Mouse (Mus musculus): ENCODE measurements around the gene Sema3e. TPM values are rescaled to one million over a fixed set of nuclear protein-coding genes. Genes with fewer than 3 reads are reported as not detected.

Sema3e gene
- total and polyA plus RNA-seq, 3 experiments, result not detected

DNA sequence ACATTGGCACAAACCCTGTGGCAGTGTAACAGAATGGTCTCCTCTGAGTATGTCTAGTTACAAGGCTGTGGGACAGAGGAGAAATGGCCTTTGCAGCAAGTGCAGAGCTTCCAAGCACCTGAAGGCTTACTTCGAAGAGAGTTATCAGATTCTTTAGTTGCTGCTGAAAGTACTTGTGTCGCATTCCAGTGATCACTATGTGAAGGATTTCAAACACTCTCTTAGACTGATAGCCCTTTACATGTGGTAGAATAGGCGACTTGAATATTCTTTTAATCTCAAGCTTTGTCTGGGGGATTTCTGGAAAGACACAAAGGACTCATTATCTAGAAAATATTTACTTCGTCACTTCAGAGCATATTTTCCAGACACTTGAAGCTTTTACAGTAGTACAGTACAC lies 82.3 kb downstream of the Sema3e start:
- in situ Hi-C loops (cut with MboI; ENCODE audit: low pct_ligation_motif_present, low pct_unique_long_range_greater_than_20kb, low sequenced_read_pairs), result no loop called here
- dilution Hi-C loops (cut with MboI; ENCODE audit: extremely low pct_ligation_motif_present, extremely low pct_unique_long_range_greater_than_20kb, low sequenced_read_pairs), result no loop called here
- Histone ChIP-seq H3K27me3 (replicated peaks) (no peaks in the 10 kb centered on the region), H3K9me3 (replicated peaks; ENCODE audit: low read length) (peaks cover 40% of the 10 kb centered on the region), H3K4me1 (ENCODE audit: control insufficient read depth in 1 of 2, insufficient read depth in 2 of 2) (no peaks in the 10 kb centered on the region), H3K4me3 (replicated peaks in 1 of 3; ENCODE audit: low read depth in 2 of 3, low read length in 2 of 3, poor library complexity in 1 of 3) (no peak overlapping the region), H3K4me2 (ENCODE audit: insufficient read depth, low read depth, poor library complexity, severe bottlenecking) (no peak overlapping the region), H3K79me2 (replicated peaks; ENCODE audit: control insufficient read depth, extremely low read depth, insufficient read depth, poor library complexity, severe bottlenecking) (no peaks in the 10 kb centered on the region), H3K9ac (ENCODE audit: insufficient read depth, low read depth) (no peak overlapping the region), H3K27ac (ENCODE audit: insufficient read depth, low read depth) (no peak overlapping the region), H3K36me3 (replicated peaks in 1 of 2; ENCODE audit: control insufficient read depth in 1 of 2, insufficient read depth in 1 of 2, low read length in 1 of 2) (no peaks in the 10 kb centered on the region)
- DNase-seq (ENCODE audit: extremely low read depth), result no peak
- TF ChIP-seq IRF4 (IDR thresholded peaks at IDR 0.05; ENCODE audit: low read depth, low read length), result no peak

DNA sequence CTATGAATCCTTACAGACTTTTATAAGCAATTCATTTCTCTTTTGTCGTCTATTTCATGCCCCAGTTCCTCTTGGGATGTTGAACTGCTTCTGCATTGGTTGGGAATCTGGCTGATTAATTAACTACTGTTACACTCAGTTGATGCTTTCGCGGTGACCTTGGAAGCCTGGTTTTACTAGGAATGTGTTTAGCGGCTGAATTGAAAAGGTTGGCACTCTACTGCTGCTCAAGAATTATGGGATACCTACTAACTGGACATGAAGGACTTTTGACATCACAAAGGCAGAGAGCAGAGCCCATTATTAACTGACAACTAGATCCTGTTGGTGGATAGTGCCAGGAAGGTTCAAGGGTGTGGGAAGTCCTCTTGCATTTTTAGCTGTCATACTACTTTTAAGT lies 83.9 kb downstream of the Sema3e start:
- H3K27ac ChIP-seq (ENCODE audit: insufficient read depth, low read depth), result no peak overlapping the region
- in situ Hi-C loops (cut with MboI; ENCODE audit: low pct_ligation_motif_present, low pct_unique_long_range_greater_than_20kb, low sequenced_read_pairs), result no loop called here
- H3K36me3 ChIP-seq (replicated peaks in 1 of 2; ENCODE audit: control insufficient read depth in 1 of 2, insufficient read depth in 1 of 2, low read length in 1 of 2), result no peaks in the 10 kb centered on the region
- dilution Hi-C loops (cut with MboI; ENCODE audit: extremely low pct_ligation_motif_present, extremely low pct_unique_long_range_greater_than_20kb, low sequenced_read_pairs), result no loop called here
- H3K9ac ChIP-seq (ENCODE audit: insufficient read depth, low read depth), result no peak overlapping the region
- H3K4me1 ChIP-seq (ENCODE audit: control insufficient read depth in 1 of 2, insufficient read depth in 2 of 2), result no peaks in the 10 kb centered on the region
- H3K9me3 ChIP-seq (replicated peaks; ENCODE audit: low read length), result peaks cover 38% of the 10 kb centered on the region
- no peak overlapping the region for H3K4me3 ChIP-seq (replicated peaks in 1 of 3; ENCODE audit: low read depth in 2 of 3, low read length in 2 of 3, poor library complexity in 1 of 3)
- no peaks in the 10 kb centered on the region for H3K27me3 ChIP-seq (replicated peaks)
- TF ChIP-seq CTCF (conservative IDR thresholded peaks at IDR 0.05 in 1 of 2, IDR thresholded peaks at IDR 0.05 in 1 of 2; ENCODE audit: low read depth in 2 of 2, low read length in 2 of 2) (no peak), USF2 (conservative IDR thresholded peaks at IDR 0.05; ENCODE audit: low read depth, low read length) (no peak), USF1 (IDR thresholded peaks at IDR 0.05; ENCODE audit: low read depth, low read length) (no peak), ELF1 (IDR thresholded peaks at IDR 0.05; ENCODE audit: low read depth, low read length) (no peak), EP300 (IDR thresholded peaks at IDR 0.05; ENCODE audit: low read length) (no peak), HCFC1 (IDR thresholded peaks at IDR 0.05; ENCODE audit: low read depth, low read length) (no peak), ZMIZ1 (IDR thresholded peaks at IDR 0.05; ENCODE audit: low read depth, low read length) (no peak)
- H3K79me2 ChIP-seq (replicated peaks; ENCODE audit: control insufficient read depth, extremely low read depth, insufficient read depth, poor library complexity, severe bottlenecking), result no peaks in the 10 kb centered on the region
- no peak overlapping the region for H3K4me2 ChIP-seq (ENCODE audit: insufficient read depth, low read depth, poor library complexity, severe bottlenecking)
- no peak for DNase-seq (ENCODE audit: extremely low read depth)

DNA sequence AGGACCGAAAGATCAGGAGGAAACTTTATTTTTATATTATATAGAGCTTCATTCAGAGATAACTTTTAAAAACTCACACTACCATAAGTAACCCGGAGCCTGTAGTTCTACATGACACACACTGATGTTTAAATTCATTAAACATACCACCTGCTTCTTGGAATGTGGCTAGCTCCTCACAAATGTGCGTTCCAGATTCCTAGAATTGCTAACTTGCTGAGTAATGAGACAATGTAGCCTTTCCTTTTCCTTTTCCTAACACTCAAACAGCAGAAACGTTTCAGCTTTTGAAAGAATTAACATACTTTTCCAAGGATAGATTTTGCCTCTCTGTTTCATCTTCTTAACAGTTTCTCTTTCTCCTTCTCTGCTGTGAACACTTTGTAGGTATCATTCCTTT lies 86.3 kb downstream of the Sema3e start:
- dilution Hi-C loops (cut with MboI; ENCODE audit: extremely low pct_ligation_motif_present, extremely low pct_unique_long_range_greater_than_20kb, low sequenced_read_pairs), result no loop called here
- H3K79me2 ChIP-seq (replicated peaks; ENCODE audit: control insufficient read depth, extremely low read depth, insufficient read depth, poor library complexity, severe bottlenecking), result no peaks in the 10 kb centered on the region
- in situ Hi-C loops (cut with MboI; ENCODE audit: low pct_ligation_motif_present, low pct_unique_long_range_greater_than_20kb, low sequenced_read_pairs), result no loop called here
- H3K36me3 ChIP-seq (replicated peaks in 1 of 2; ENCODE audit: control insufficient read depth in 1 of 2, insufficient read depth in 1 of 2, low read length in 1 of 2), result no peaks in the 10 kb centered on the region
- no peaks in the 10 kb centered on the region for H3K27me3 ChIP-seq (replicated peaks)
- TF ChIP-seq KAT2A (IDR thresholded peaks at IDR 0.05; ENCODE audit: insufficient replicate concordance, low read length), result no peak
- TF ChIP-seq PAX5 (IDR thresholded peaks at IDR 0.05; ENCODE audit: low read length), result no peak
- TF ChIP-seq NRF1 (IDR thresholded peaks at IDR 0.05; ENCODE audit: low read depth, low read length), result no peak
- no peak for TF ChIP-seq CTCF (conservative IDR thresholded peaks at IDR 0.05 in 1 of 2, IDR thresholded peaks at IDR 0.05 in 1 of 2; ENCODE audit: low read depth in 2 of 2, low read length in 2 of 2)
- no peak for TF ChIP-seq JUND (conservative IDR thresholded peaks at IDR 0.05; ENCODE audit: low read depth, low read length)
- no peak for TF ChIP-seq IRF4 (IDR thresholded peaks at IDR 0.05; ENCODE audit: low read depth, low read length)
- no peak for TF ChIP-seq ZMIZ1 (IDR thresholded peaks at IDR 0.05; ENCODE audit: low read depth, low read length)
- no peak for DNase-seq (ENCODE audit: extremely low read depth)
- H3K9ac ChIP-seq (ENCODE audit: insufficient read depth, low read depth), result no peak overlapping the region
- no peak overlapping the region for H3K27ac ChIP-seq (ENCODE audit: insufficient read depth, low read depth)
- no peaks in the 10 kb centered on the region for H3K4me1 ChIP-seq (ENCODE audit: control insufficient read depth in 1 of 2, insufficient read depth in 2 of 2)
- peaks cover 38% of the 10 kb centered on the region for H3K9me3 ChIP-seq (replicated peaks; ENCODE audit: low read length)
- no peak overlapping the region for H3K4me2 ChIP-seq (ENCODE audit: insufficient read depth, low read depth, poor library complexity, severe bottlenecking)
- H3K4me3 ChIP-seq (replicated peaks in 1 of 3; ENCODE audit: low read depth in 2 of 3, low read length in 2 of 3, poor library complexity in 1 of 3), result no peak overlapping the region

Data from CH12.LX (cell line).